Mouse (Mus musculus): ENCODE measurements around the gene Rdh5. TPM values are rescaled to one million over a fixed set of nuclear protein-coding genes. Genes with fewer than 3 reads are reported as not detected.

Gene Rdh5
- polyA plus RNA-seq, 1 experiment from 2014 or later: 14.6 TPM

DNA sequence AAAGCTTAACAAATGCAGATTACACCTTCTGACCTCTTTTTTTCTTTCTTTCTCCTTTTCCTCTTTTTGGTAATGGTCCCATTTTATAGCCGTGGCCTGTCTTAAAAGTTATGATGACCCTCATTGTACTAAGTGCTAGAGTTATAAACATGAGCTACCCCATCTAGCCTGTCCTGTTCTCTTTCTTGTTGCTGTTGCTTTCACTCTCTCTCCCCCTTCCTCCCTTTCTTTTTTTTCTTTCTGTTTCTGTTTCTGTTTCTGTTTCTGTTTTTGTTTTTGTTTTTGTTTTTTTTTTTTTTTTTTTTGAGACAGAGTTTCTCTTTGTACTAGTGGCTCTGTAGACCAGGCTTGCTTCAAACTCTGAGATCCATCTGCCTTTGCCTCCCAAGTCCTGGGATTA lies 56.2 kb downstream of the Rdh5 start:
- H3K36me3 ChIP-seq (ENCODE audit: control insufficient read depth, insufficient read depth): peaks cover 20% of the 10 kb centered on the region
- no peak overlapping the region for H3K4me2 ChIP-seq (ENCODE audit: low read depth, low read length)
- H3K9me3 ChIP-seq (replicated peaks; ENCODE audit: control insufficient read depth, low read length): no peaks in the 10 kb centered on the region
- no peak overlapping the region for H3K27ac ChIP-seq (ENCODE audit: low read length)
- H3K27me3 ChIP-seq (ENCODE audit: control insufficient read depth, insufficient read depth, low read length): no peaks in the 10 kb centered on the region
- 95% methylated on average over 1 of the region's 1 CpGs for WGBS
- H3K4me3 ChIP-seq (ENCODE audit: low read length): no peak overlapping the region
- H3K9ac ChIP-seq (ENCODE audit: low read length): no peak overlapping the region
- no peaks in the 10 kb centered on the region for H3K4me1 ChIP-seq (ENCODE audit: control insufficient read depth, insufficient read depth, low read length)
- no peak for ATAC-seq (replicated peaks; ENCODE audit: extremely low read depth, insufficient read depth, low FRiP score)

DNA sequence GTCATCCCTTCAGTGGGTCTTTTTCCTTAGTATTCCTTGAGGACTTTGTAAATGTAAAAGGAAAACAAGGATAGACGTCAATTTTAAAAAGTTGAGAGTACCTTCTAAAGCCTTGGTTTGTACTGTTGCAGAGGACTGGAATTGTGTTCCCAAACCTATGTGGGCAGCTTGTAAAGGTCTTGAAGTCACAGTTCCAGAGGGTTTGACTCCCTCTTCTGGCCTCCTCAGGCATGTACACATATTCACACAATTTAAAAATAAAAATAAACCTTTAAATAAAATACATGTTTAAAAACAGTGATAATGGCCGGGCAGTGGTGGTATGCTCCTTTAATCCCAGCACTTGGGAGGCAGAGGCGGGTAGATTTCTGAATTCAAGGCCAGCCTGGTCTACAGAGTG lies 56.6 kb downstream of the Rdh5 start:
- ATAC-seq (replicated peaks; ENCODE audit: extremely low read depth, insufficient read depth, low FRiP score): no peak
- Histone ChIP-seq H3K9me3 (replicated peaks; ENCODE audit: control insufficient read depth, low read length) (no peaks in the 10 kb centered on the region), H3K4me2 (ENCODE audit: low read depth, low read length) (no peak overlapping the region), H3K27me3 (ENCODE audit: control insufficient read depth, insufficient read depth, low read length) (no peaks in the 10 kb centered on the region), H3K9ac (ENCODE audit: low read length) (no peak overlapping the region), H3K27ac (ENCODE audit: low read length) (no peak overlapping the region), H3K36me3 (ENCODE audit: control insufficient read depth, insufficient read depth) (peaks cover 16% of the 10 kb centered on the region), H3K4me3 (ENCODE audit: low read length) (no peak overlapping the region), H3K4me1 (ENCODE audit: control insufficient read depth, insufficient read depth, low read length) (no peaks in the 10 kb centered on the region)
- 78% methylated on average over 3 of the region's 3 CpGs for WGBS

Other genes starting within 250 kb of the Rdh5 start
- gene Suox, start 248.8 kb downstream of the Rdh5 start, polyA plus RNA-seq (2015; fragmentation: Nextera tagmentation; extraction: Ambion mirVana): 15.0 and 15.3 TPM in 2 replicates
- 69.8 and 73.5 TPM in 2 replicates for gene Rab5b, start 226.6 kb downstream of the Rdh5 start, polyA plus RNA-seq (2015; fragmentation: Nextera tagmentation; extraction: Ambion mirVana)
- 1.7 and 2.8 TPM in 2 replicates for gene Pmel, start 218.7 kb downstream of the Rdh5 start, polyA plus RNA-seq (2015; fragmentation: Nextera tagmentation; extraction: Ambion mirVana)
- gene Cdk2, start 217.9 kb downstream of the Rdh5 start, polyA plus RNA-seq (2015; fragmentation: Nextera tagmentation; extraction: Ambion mirVana): 90.7 and 93.6 TPM in 2 replicates
- 9.5 and 12.3 TPM in 2 replicates for gene Dgka, start 178.0 kb downstream of the Rdh5 start, polyA plus RNA-seq (2015; fragmentation: Nextera tagmentation; extraction: Ambion mirVana)
- 18.5 and 20.3 TPM in 2 replicates for gene Pym1, start 175.0 kb downstream of the Rdh5 start, polyA plus RNA-seq (2015; fragmentation: Nextera tagmentation; extraction: Ambion mirVana)
- gene Mmp19, start 132.0 kb downstream of the Rdh5 start, polyA plus RNA-seq (2015; fragmentation: Nextera tagmentation; extraction: Ambion mirVana): 1.3 and 2.4 TPM in 2 replicates
- gene Dnajc14, start 118.8 kb downstream of the Rdh5 start, polyA plus RNA-seq (2015; fragmentation: Nextera tagmentation; extraction: Ambion mirVana): 40.3 and 42.2 TPM in 2 replicates
- 16.2 and 18.1 TPM in 2 replicates for gene Tmem198b, start 118.5 kb downstream of the Rdh5 start, polyA plus RNA-seq (2015; fragmentation: Nextera tagmentation; extraction: Ambion mirVana)
- 154 and 169 TPM in 2 replicates for gene Sarnp, start 105.6 kb downstream of the Rdh5 start, polyA plus RNA-seq (2015; fragmentation: Nextera tagmentation; extraction: Ambion mirVana)
- 41.4 and 43.0 TPM in 2 replicates for gene Ormdl2, start 101.2 kb downstream of the Rdh5 start, polyA plus RNA-seq (2015; fragmentation: Nextera tagmentation; extraction: Ambion mirVana)
- 1.7 and 2.0 TPM in 2 replicates for gene Gdf11, start 31.2 kb downstream of the Rdh5 start, polyA plus RNA-seq (2015; fragmentation: Nextera tagmentation; extraction: Ambion mirVana)
- gene Cd63, start 21.9 kb downstream of the Rdh5 start, polyA plus RNA-seq (2015; fragmentation: Nextera tagmentation; extraction: Ambion mirVana): 402 and 430 TPM in 2 replicates
- 224 and 225 TPM in 2 replicates for gene Bloc1s1, start 1.1 kb upstream of the Rdh5 start, polyA plus RNA-seq (2015; fragmentation: Nextera tagmentation; extraction: Ambion mirVana)
- 10.3 and 11.9 TPM in 2 replicates for gene Itga7, start 10.9 kb upstream of the Rdh5 start, polyA plus RNA-seq (2015; fragmentation: Nextera tagmentation; extraction: Ambion mirVana)
- 0.67 TPM in 1 of 2 replicates, not detected in the other for gene Mettl7b, start 38.1 kb upstream of the Rdh5 start, polyA plus RNA-seq (2015; fragmentation: Nextera tagmentation; extraction: Ambion mirVana)
- gene Olfr9, start 66.5 kb upstream of the Rdh5 start, polyA plus RNA-seq (2015; fragmentation: Nextera tagmentation; extraction: Ambion mirVana): not detected in 2 replicates
- not detected in 2 replicates for gene Olfr763, start 87.9 kb upstream of the Rdh5 start, polyA plus RNA-seq (2015; fragmentation: Nextera tagmentation; extraction: Ambion mirVana)
- gene Olfr764-ps1, start 117.0 kb upstream of the Rdh5 start, polyA plus RNA-seq (2015; fragmentation: Nextera tagmentation; extraction: Ambion mirVana): not detected in 2 replicates
- not detected in 2 replicates for gene Olfr765, start 127.1 kb upstream of the Rdh5 start, polyA plus RNA-seq (2015; fragmentation: Nextera tagmentation; extraction: Ambion mirVana)
- not detected in 2 replicates for gene Olfr766-ps1, start 146.1 kb upstream of the Rdh5 start, polyA plus RNA-seq (2015; fragmentation: Nextera tagmentation; extraction: Ambion mirVana)
- not detected in 2 replicates for gene Olfr767, start 160.0 kb upstream of the Rdh5 start, polyA plus RNA-seq (2015; fragmentation: Nextera tagmentation; extraction: Ambion mirVana)
- gene Olfr768, start 176.5 kb upstream of the Rdh5 start, polyA plus RNA-seq (2015; fragmentation: Nextera tagmentation; extraction: Ambion mirVana): not detected in 2 replicates
- gene Olfr769, start 195.0 kb upstream of the Rdh5 start, polyA plus RNA-seq (2015; fragmentation: Nextera tagmentation; extraction: Ambion mirVana): not detected in 2 replicates
- gene Olfr770, start 216.1 kb upstream of the Rdh5 start, polyA plus RNA-seq (2015; fragmentation: Nextera tagmentation; extraction: Ambion mirVana): not detected in 2 replicates
- not detected in 2 replicates for gene Olfr771, start 241.9 kb upstream of the Rdh5 start, polyA plus RNA-seq (2015; fragmentation: Nextera tagmentation; extraction: Ambion mirVana)